Mouse (Mus musculus): ENCODE data around the gene Mcrip2.

The Mcrip2 gene

GRCm38 (mm10) chr17:25835301-25835700 is 33.3 kb downstream of the Mcrip2 start:
- DNase-seq (ENCODE audit: low spot score in 2 of 2) = no peak

- DNase-seq (ENCODE audit: low spot score in 2 of 2) = peak in 1 of 2 experiments; percentile 30
Measured at GRCm38 (mm10) chr17:25834595-25835222, 33.9 kb downstream of the Mcrip2 start.

GRCm38 (mm10) chr17:25833961-25834594 is 34.5 kb downstream of the Mcrip2 start:
- DNase-seq (ENCODE audit: low spot score in 2 of 2) = peak in 1 of 2 experiments; percentile 35

GRCm38 (mm10) chr17:25833291-25833663 is 35.3 kb downstream of the Mcrip2 start, which contains the start of gene Stub1:
Stub1 (minus strand) TSS chr17:25833404.
- DNase-seq (ENCODE audit: low spot score in 2 of 2) = peak; percentile 92 to 95

GRCm38 (mm10) chr17:25832436-25833290 is 35.9 kb downstream of the Mcrip2 start:
- peak; percentile 99 for DNase-seq (ENCODE audit: low spot score in 2 of 2)

GRCm38 (mm10) chr17:25831451-25832281 is 36.9 kb downstream of the Mcrip2 start:
- DNase-seq (ENCODE audit: low spot score in 2 of 2) = peak in 1 of 2 experiments; percentile 35

- no peak for DNase-seq (ENCODE audit: low spot score in 2 of 2)
Measured at GRCm38 (mm10) chr17:25830806-25831431, 37.6 kb downstream of the Mcrip2 start.

- no peak for DNase-seq (ENCODE audit: low spot score in 2 of 2)
Measured at GRCm38 (mm10) chr17:25830200-25830753, 38.3 kb downstream of the Mcrip2 start.

- DNase-seq (ENCODE audit: low spot score in 2 of 2) = no peak
Measured at GRCm38 (mm10) chr17:25829558-25830017, 39.0 kb downstream of the Mcrip2 start.

GRCm38 (mm10) chr17:25828712-25829557 is 39.6 kb downstream of the Mcrip2 start, which contains the start of gene Jmjd8:
Jmjd8 (plus strand) TSS chr17:25828867.
- DNase-seq (ENCODE audit: low spot score in 2 of 2) = peak; percentile 79 to 80

GRCm38 (mm10) chr17:25828223-25828594 is 40.4 kb downstream of the Mcrip2 start:
- DNase-seq (ENCODE audit: low spot score in 2 of 2) = no peak

GRCm38 (mm10) chr17:25827546-25828222 is 40.9 kb downstream of the Mcrip2 start:
- no peak for DNase-seq (ENCODE audit: low spot score in 2 of 2)

- no peak for DNase-seq (ENCODE audit: low spot score in 2 of 2)
Measured at GRCm38 (mm10) chr17:25827011-25827410, 41.6 kb downstream of the Mcrip2 start.

GRCm38 (mm10) chr17:25825984-25826570 is 42.5 kb downstream of the Mcrip2 start:
- no peak for DNase-seq (ENCODE audit: low spot score in 2 of 2)

- no peak for DNase-seq (ENCODE audit: low spot score in 2 of 2)
Measured at GRCm38 (mm10) chr17:25825311-25825710, 43.3 kb downstream of the Mcrip2 start.

GRCm38 (mm10) chr17:25824362-25825142 is 44.0 kb downstream of the Mcrip2 start:
- no peak for DNase-seq (ENCODE audit: low spot score in 2 of 2)

GRCm38 (mm10) chr17:25823452-25823851 is 45.1 kb downstream of the Mcrip2 start, which contains the start of gene Wdr24:
Wdr24 (plus strand) TSS chr17:25823627.
- peak; percentile 58 to 78 for DNase-seq (ENCODE audit: low spot score in 2 of 2)

Data from heart, adult 9 months (tissue).